Mouse (Mus musculus): ENCODE results near the gene Fez1. TPM values are rescaled to one million over a fixed set of nuclear protein-coding genes. Genes with fewer than 3 reads are reported as not detected.

Fez1 gene
- polyA plus RNA-seq, 1 experiment from 2014 or later = 664 TPM

DNA sequence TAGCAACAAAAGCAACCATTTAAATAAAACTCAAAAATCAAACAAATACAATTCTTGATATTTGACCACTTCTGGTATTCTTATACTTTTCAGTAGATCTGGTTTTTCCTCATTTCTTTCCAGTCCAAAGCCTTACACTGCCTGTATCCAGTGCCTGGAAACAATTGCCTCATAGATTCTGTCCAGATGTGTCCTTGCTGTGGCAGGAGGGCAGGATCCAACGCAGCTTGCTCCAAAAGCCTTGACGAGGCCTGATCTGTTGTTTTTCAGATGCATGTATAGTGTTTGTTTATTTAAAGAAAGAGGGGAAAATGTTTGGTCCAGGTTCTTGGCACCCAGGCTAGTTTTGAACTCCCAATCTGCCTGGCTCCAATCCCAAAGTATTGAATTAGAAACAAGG lies 34.7 kb downstream of the Fez1 start:
- no peak overlapping the region for H3K4me3 ChIP-seq (ENCODE audit: low read depth, low read length)
- 66% methylated on average over 2 of the region's 2 CpGs for WGBS
- H3K9me3 ChIP-seq (ENCODE audit: control insufficient read depth, low read length) = no peaks in the 10 kb centered on the region
- H3K9ac ChIP-seq (replicated peaks; ENCODE audit: low read depth, low read length) = no peak overlapping the region
- no peak overlapping the region for H3K4me2 ChIP-seq (ENCODE audit: low read depth, low read length)
- ATAC-seq (ENCODE audit: low read depth) = no peak
- H3K27ac ChIP-seq (ENCODE audit: low read depth, low read length) = no peak overlapping the region
- H3K4me1 ChIP-seq (ENCODE audit: control insufficient read depth, insufficient read depth, low read length) = no peaks in the 10 kb centered on the region
- peaks cover 19% of the 10 kb centered on the region for H3K36me3 ChIP-seq (ENCODE audit: control insufficient read depth, insufficient read depth, low read length)
- no peaks in the 10 kb centered on the region for H3K27me3 ChIP-seq (ENCODE audit: control insufficient read depth, insufficient read depth, low read length)

DNA sequence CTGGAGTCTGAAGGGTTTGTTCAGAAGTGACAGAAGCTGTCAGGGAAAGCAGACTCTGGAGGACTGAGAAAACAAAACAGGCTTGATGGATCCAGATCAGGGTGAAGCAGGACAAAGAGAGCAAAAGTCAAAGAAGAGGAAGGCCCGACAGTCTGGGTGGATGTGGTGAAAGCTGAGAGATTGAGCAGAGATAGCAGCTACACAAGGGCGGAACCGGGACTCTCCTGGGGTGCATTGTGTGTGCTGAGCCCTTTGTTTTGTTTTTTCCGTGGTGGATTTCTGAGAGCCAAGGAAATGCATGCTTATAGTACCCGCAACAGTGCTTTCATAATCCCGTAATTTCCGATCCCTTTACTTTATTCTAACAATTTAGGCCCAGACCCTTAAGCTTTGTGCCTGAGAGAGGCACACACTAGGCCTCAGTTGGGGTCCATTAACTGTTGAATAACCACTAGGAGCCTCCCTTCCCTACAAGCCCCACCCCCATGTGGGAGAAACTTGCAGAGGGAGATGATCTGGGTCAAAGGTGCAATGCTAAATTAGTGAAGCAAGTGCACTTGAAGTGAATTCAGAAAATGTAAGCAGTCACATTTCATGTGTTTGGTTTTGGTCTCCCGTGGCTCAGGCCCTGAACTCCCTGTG lies 35.9 kb downstream of the Fez1 start:
- 13% methylated on average over 8 of the region's 8 CpGs for WGBS
- H3K9me3 ChIP-seq (ENCODE audit: control insufficient read depth, low read length) = no peaks in the 10 kb centered on the region
- H3K4me1 ChIP-seq (ENCODE audit: control insufficient read depth, insufficient read depth, low read length) = no peaks in the 10 kb centered on the region
- no peaks in the 10 kb centered on the region for H3K27me3 ChIP-seq (ENCODE audit: control insufficient read depth, insufficient read depth, low read length)
- H3K27ac ChIP-seq (ENCODE audit: low read depth, low read length) = no peak overlapping the region
- ATAC-seq (ENCODE audit: low read depth) = no peak
- H3K36me3 ChIP-seq (ENCODE audit: control insufficient read depth, insufficient read depth, low read length) = peaks cover 28% of the 10 kb centered on the region
- H3K9ac ChIP-seq (replicated peaks; ENCODE audit: low read depth, low read length) = no peak overlapping the region
- no peak overlapping the region for H3K4me2 ChIP-seq (ENCODE audit: low read depth, low read length)
- H3K4me3 ChIP-seq (ENCODE audit: low read depth, low read length) = no peak overlapping the region

DNA sequence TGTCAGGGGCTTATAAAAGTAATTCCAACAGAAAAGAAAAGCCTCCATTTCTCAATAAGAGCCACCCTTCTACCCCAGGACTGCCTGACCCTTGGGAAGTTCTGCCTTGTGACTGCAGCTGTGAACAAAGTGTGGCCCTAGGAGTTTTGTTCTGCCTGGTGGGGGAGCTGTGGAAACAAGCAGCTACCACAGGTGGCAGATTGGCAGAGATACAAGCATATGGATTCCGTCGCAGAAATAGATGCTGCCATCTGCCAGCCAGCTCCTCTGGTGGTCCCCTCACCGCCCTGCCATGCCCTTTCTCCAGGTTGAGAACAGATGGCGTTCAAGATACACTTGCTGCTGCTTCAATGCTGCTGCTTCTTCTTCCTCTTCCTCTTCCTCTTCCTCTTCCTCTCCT lies 37.0 kb downstream of the Fez1 start:
- Histone ChIP-seq H3K4me3 (ENCODE audit: low read depth, low read length) (no peak overlapping the region), H3K36me3 (ENCODE audit: control insufficient read depth, insufficient read depth, low read length) (peaks cover 38% of the 10 kb centered on the region), H3K27ac (ENCODE audit: low read depth, low read length) (no peak overlapping the region), H3K27me3 (ENCODE audit: control insufficient read depth, insufficient read depth, low read length) (no peaks in the 10 kb centered on the region), H3K9me3 (ENCODE audit: control insufficient read depth, low read length) (no peaks in the 10 kb centered on the region), H3K4me2 (ENCODE audit: low read depth, low read length) (no peak overlapping the region), H3K4me1 (ENCODE audit: control insufficient read depth, insufficient read depth, low read length) (no peaks in the 10 kb centered on the region), H3K9ac (replicated peaks; ENCODE audit: low read depth, low read length) (no peak overlapping the region)
- 21% methylated on average over 4 of the region's 4 CpGs for whole genome bisulfite sequencing
- peak; percentile 28; the same call in 1 of the 2 replicates for ATAC-seq (ENCODE audit: low read depth)

DNA sequence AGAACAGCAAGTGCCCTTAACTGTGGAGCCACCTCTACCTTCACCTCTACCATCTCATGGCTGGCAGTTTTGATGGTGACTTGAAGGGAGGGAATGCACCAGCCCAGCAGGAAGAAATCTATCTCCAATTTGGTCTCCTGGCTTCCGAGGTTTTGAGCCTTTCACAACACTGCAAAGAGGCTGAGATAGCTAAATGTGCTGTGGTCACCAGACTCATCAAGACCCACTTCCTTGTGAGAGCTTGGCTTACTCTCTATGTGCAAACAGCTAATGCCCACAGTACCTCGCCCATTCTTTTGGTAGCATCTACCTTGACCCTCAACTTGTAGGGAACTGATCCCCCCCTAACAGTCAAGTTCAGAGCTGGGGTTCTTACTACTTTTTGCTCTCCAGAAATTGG lies 40.9 kb downstream of the Fez1 start:
- Histone ChIP-seq H3K36me3 (ENCODE audit: control insufficient read depth, insufficient read depth, low read length) (peaks cover 42% of the 10 kb centered on the region), H3K4me3 (ENCODE audit: low read depth, low read length) (no peak overlapping the region), H3K4me1 (ENCODE audit: control insufficient read depth, insufficient read depth, low read length) (peaks cover 5% of the 10 kb centered on the region; the same call in 1 of the 2 replicates), H3K9ac (replicated peaks; ENCODE audit: low read depth, low read length) (no peak overlapping the region), H3K27ac (ENCODE audit: low read depth, low read length) (no peak overlapping the region), H3K4me2 (ENCODE audit: low read depth, low read length) (no peak overlapping the region), H3K27me3 (ENCODE audit: control insufficient read depth, insufficient read depth, low read length) (no peaks in the 10 kb centered on the region), H3K9me3 (ENCODE audit: control insufficient read depth, low read length) (no peaks in the 10 kb centered on the region)
- 87% methylated on average over 2 of the region's 2 CpGs for WGBS
- ATAC-seq (ENCODE audit: low read depth) = no peak

DNA sequence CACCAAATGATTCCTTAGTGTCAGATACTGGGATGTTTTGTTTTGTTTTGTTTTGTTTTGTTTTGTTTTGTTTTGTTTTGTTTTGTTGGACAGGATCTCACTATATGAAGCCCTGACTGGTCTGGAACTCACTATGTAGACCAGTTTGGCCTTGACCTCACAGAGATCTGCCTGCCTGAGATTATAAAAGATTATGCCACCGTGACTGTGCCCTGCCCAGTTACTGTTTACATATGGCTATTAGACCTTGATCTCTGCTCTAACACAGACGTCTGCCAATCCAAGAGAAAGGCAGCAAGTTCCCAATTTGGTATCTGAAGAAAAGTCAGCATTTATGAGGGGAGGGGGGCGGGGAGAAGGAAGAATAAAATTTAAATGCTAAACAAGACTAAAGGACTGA lies 42.0 kb downstream of the Fez1 start:
- H3K36me3 ChIP-seq (ENCODE audit: control insufficient read depth, insufficient read depth, low read length) = peaks cover 53% of the 10 kb centered on the region
- no peak overlapping the region for H3K4me2 ChIP-seq (ENCODE audit: low read depth, low read length)
- H3K4me3 ChIP-seq (ENCODE audit: low read depth, low read length) = no peak overlapping the region
- H3K9ac ChIP-seq (replicated peaks; ENCODE audit: low read depth, low read length) = no peak overlapping the region
- no peaks in the 10 kb centered on the region for H3K9me3 ChIP-seq (ENCODE audit: control insufficient read depth, low read length)
- peaks cover 5% of the 10 kb centered on the region; the same call in 1 of the 2 replicates for H3K4me1 ChIP-seq (ENCODE audit: control insufficient read depth, insufficient read depth, low read length)
- ATAC-seq (ENCODE audit: low read depth) = no peak
- no peaks in the 10 kb centered on the region for H3K27me3 ChIP-seq (ENCODE audit: control insufficient read depth, insufficient read depth, low read length)
- WGBS = 56% methylated on average over 3 of the region's 3 CpGs
- no peak overlapping the region for H3K27ac ChIP-seq (ENCODE audit: low read depth, low read length)

DNA sequence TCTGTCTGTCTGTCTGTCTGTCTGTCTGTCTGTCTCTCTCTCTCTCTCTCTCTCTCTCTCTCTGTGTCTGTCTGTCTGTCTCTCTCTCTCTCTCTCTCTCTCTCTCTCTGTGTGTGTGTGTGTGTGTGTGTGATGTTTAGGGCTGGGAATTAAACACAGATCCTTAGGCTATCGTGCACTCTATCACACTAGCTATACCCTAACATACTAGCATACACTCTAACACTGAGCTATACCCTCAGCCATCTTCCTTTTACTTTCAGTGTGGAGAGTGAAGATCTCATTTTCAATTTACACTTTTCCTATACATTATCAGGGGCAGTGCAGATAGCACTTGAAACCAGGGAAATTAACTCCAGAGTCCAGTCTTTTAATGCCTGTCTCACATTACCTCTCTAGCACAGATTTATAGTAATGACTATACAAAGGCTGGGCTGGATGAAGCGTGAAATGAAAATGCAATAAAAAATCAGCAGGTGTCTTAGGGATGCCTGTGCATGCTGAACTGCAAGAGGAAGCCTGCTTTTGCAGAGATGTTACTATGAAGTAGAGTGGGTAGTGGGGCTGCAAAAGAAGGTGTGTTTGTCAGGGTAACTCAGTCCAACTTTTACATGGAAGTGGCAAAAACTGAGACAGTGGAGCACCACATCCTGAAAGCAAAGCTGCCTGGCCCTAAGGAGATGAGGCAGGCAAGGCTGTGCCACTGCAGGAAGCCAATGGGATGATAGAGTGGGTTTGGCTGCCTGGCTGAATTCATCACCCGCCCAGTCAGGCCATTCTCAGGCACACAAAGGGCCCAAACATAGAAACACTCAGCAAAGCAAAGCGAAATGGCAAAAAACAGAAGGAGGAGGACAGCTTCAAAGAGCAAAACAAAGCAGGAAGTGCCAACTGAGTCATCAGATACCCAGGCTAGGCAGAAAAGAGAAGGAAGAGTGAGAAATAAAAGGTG lies 43.5 kb downstream of the Fez1 start:
- H3K9me3 ChIP-seq (ENCODE audit: control insufficient read depth, low read length) = no peaks in the 10 kb centered on the region
- WGBS = 18% methylated on average over 4 of the region's 4 CpGs
- peak overlapping the region; percentile 74; the same call in 1 of the 2 replicates for H3K27ac ChIP-seq (ENCODE audit: low read depth, low read length)
- no peak overlapping the region for H3K9ac ChIP-seq (replicated peaks; ENCODE audit: low read depth, low read length)
- H3K36me3 ChIP-seq (ENCODE audit: control insufficient read depth, insufficient read depth, low read length) = peaks cover 68% of the 10 kb centered on the region
- H3K4me2 ChIP-seq (ENCODE audit: low read depth, low read length) = no peak overlapping the region
- H3K4me3 ChIP-seq (ENCODE audit: low read depth, low read length) = no peak overlapping the region
- ATAC-seq (ENCODE audit: low read depth) = peak; percentile 90
- peaks cover 5% of the 10 kb centered on the region; the same call in 1 of the 2 replicates for H3K4me1 ChIP-seq (ENCODE audit: control insufficient read depth, insufficient read depth, low read length)
- no peaks in the 10 kb centered on the region for H3K27me3 ChIP-seq (ENCODE audit: control insufficient read depth, insufficient read depth, low read length)

DNA sequence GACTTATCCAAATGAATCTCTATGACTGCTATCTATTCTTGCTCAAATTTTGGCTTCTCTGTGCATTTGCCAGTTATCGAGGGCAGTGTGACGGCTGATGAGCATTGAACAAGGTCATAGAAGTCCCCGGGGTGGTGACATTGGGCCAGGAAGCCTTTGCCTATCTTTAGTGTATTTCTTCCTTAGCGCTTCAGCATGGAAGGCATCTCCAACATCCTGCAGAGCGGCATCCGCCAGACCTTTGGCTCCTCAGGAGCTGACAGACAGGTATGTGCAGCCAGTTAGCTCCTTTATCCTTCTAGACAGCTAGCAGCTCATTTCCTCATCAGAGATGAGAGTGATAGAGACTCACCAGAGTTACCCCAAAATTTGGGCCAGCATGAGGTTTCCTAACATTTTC lies 47.0 kb downstream of the Fez1 start:
- 92% methylated on average over 6 of the region's 6 CpGs for WGBS
- Histone ChIP-seq H3K4me3 (ENCODE audit: low read depth, low read length) (no peak overlapping the region), H3K27ac (ENCODE audit: low read depth, low read length) (no peak overlapping the region), H3K4me1 (ENCODE audit: control insufficient read depth, insufficient read depth, low read length) (peaks cover 5% of the 10 kb centered on the region; the same call in 1 of the 2 replicates), H3K27me3 (ENCODE audit: control insufficient read depth, insufficient read depth, low read length) (no peaks in the 10 kb centered on the region), H3K36me3 (ENCODE audit: control insufficient read depth, insufficient read depth, low read length) (peaks cover 60% of the 10 kb centered on the region), H3K9me3 (ENCODE audit: control insufficient read depth, low read length) (no peaks in the 10 kb centered on the region), H3K4me2 (ENCODE audit: low read depth, low read length) (no peak overlapping the region), H3K9ac (replicated peaks; ENCODE audit: low read depth, low read length) (no peak overlapping the region)
- no peak for ATAC-seq (ENCODE audit: low read depth)

DNA sequence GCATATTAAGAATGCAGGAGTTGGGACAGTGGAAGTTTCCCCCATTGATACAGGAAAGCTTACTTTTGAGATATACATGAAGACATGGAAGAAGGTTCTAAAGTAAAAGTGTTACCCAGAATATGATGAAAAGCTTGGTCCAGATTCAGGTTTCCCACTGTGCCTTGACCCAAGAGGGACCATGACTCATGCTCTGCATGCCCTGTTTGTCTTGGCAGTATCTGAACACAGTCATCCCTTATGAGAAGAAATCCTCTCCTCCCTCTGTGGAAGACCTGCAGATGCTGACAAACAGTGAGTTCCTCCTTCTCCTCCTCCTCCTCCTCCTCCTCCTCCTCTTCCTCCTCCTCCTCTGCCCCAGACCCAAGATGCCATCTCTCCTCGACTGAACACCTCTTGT lies 48.6 kb downstream of the Fez1 start:
- no peaks in the 10 kb centered on the region for H3K27me3 ChIP-seq (ENCODE audit: control insufficient read depth, insufficient read depth, low read length)
- no peaks in the 10 kb centered on the region; the same call in 1 of the 2 replicates for H3K4me1 ChIP-seq (ENCODE audit: control insufficient read depth, insufficient read depth, low read length)
- no peak overlapping the region for H3K4me2 ChIP-seq (ENCODE audit: low read depth, low read length)
- H3K4me3 ChIP-seq (ENCODE audit: low read depth, low read length) = no peak overlapping the region
- ATAC-seq (ENCODE audit: low read depth) = no peak
- no peak overlapping the region for H3K27ac ChIP-seq (ENCODE audit: low read depth, low read length)
- 56% methylated on average over 1 of the region's 1 CpGs for WGBS
- H3K9me3 ChIP-seq (ENCODE audit: control insufficient read depth, low read length) = no peaks in the 10 kb centered on the region
- H3K9ac ChIP-seq (replicated peaks; ENCODE audit: low read depth, low read length) = no peak overlapping the region
- peaks cover 75% of the 10 kb centered on the region for H3K36me3 ChIP-seq (ENCODE audit: control insufficient read depth, insufficient read depth, low read length)

DNA sequence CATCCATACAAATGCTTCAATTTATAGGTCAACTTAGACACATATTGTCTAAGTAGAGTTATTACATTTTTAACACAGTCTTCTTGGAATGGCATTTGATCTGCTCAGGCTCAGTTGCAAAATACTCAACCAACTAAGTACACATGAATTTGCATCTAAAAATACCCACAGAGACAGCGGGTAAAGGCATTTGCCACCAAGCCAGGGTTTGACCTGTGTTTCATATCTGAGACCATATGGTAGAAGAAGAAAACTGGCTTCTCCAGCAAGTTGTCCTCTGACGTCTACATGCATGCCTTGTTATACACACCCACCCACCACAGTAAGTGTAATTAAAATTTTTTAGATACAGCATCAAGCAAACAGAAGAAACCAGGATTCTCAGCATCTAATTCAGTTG lies 52.1 kb downstream of the Fez1 start:
- no peak for ATAC-seq (ENCODE audit: low read depth)
- WGBS = 88% methylated on average over 2 of the region's 2 CpGs

More for the DNA sequence above, 52.1 kb downstream of the Fez1 start:
- no peak overlapping the region for H3K4me2 ChIP-seq (ENCODE audit: low read depth, low read length)
- no peak overlapping the region for H3K9ac ChIP-seq (replicated peaks; ENCODE audit: low read depth, low read length)
- H3K27me3 ChIP-seq (ENCODE audit: control insufficient read depth, insufficient read depth, low read length) = no peaks in the 10 kb centered on the region
- H3K36me3 ChIP-seq (ENCODE audit: control insufficient read depth, insufficient read depth, low read length) = peaks cover 69% of the 10 kb centered on the region
- H3K4me1 ChIP-seq (ENCODE audit: control insufficient read depth, insufficient read depth, low read length) = no peaks in the 10 kb centered on the region
- H3K4me3 ChIP-seq (ENCODE audit: low read depth, low read length) = no peak overlapping the region
- H3K27ac ChIP-seq (ENCODE audit: low read depth, low read length) = no peak overlapping the region
- no peaks in the 10 kb centered on the region for H3K9me3 ChIP-seq (ENCODE audit: control insufficient read depth, low read length)

Measured in neural tube, embryonic 14.5 days (tissue).